Mouse (Mus musculus) heart, embryonic 14.5 days (tissue): ENCODE measurements around the gene Slc1a3. TPM values are rescaled to one million over a fixed set of nuclear protein-coding genes. Genes with fewer than 3 reads are reported as not detected.
A peak's percentile ranks its signal among the peaks of the same experiment; 100 is the strongest.

Experiments
- ATAC-seq: fragments of 200-750 bp; cut with Nextera tagmentation; 2 replicates; pipeline ENCODE4 v1.8.0; 2017; ENCODE audit warnings: low read depth, moderate TSS enrichment; ENCODE audit not compliant: insufficient number of reproducible peaks, insufficient read depth, low FRiP score
- H3K27ac ChIP-seq, 2 experiments: fragments of 200-500 bp in 1 of 2; fragments of 300-500 bp in 1 of 2; sonication (generic) in 1 of 2; replicated peaks in 1 of 2; 2 replicates each; pipeline ENCODE4 v1.5.1; 2012 to 2014; ENCODE audit warnings: low read depth in 2 of 2, low read length in 2 of 2, control low read depth in 1 of 2, mild to moderate bottlenecking in 1 of 2, mixed read lengths in 1 of 2; ENCODE audit not compliant: control insufficient read depth in 1 of 2, insufficient read depth in 1 of 2
- H3K27me3 ChIP-seq: fragments of 300-500 bp; sonication (generic); 2 replicates; pipeline ENCODE4 v1.6.1; 2014; ENCODE audit warnings: mild to moderate bottlenecking, low read length, control low read depth; ENCODE audit not compliant: control insufficient read depth, insufficient read depth
- H3K36me3 ChIP-seq: fragments of 300-500 bp; sonication (generic); 2 replicates; pipeline ENCODE4 v1.6.1; 2014; ENCODE audit warnings: mild to moderate bottlenecking, control low read depth, low read length, mixed read lengths; ENCODE audit not compliant: control insufficient read depth, insufficient read depth
- H3K4me1 ChIP-seq, 2 experiments: fragments of 200-500 bp in 1 of 2; fragments of 300-500 bp in 1 of 2; sonication (generic) in 1 of 2; 2 replicates each; pipeline ENCODE4 v1.6.1; 2012 to 2014; ENCODE audit warnings: low read length in 2 of 2, control low read depth in 1 of 2, mixed read lengths in 1 of 2; ENCODE audit not compliant: control insufficient read depth in 2 of 2, insufficient read depth in 2 of 2
- H3K4me2 ChIP-seq: fragments of 300-500 bp; sonication (generic); 2 replicates; pipeline ENCODE4 v1.6.1; 2014; ENCODE audit warnings: mild to moderate bottlenecking, low read length
- H3K4me3 ChIP-seq, 2 experiments: fragments of 200-500 bp in 1 of 2; fragments of 300-500 bp in 1 of 2; sonication (generic) in 1 of 2; 2 replicates each; pipeline ENCODE4 v1.5.1; 2012 to 2014; ENCODE audit warnings: low read length in 2 of 2, mild to moderate bottlenecking in 2 of 2, control low read depth in 1 of 2, low read depth in 1 of 2, moderate library complexity in 1 of 2; ENCODE audit not compliant: control insufficient read depth in 1 of 2, insufficient read depth in 1 of 2
- H3K9ac ChIP-seq: fragments of 300-500 bp; sonication (generic); 2 replicates; pipeline ENCODE4 v1.6.1; 2014; ENCODE audit warnings: mild to moderate bottlenecking, low read length
- H3K9me3 ChIP-seq: fragments of 300-500 bp; sonication (generic); 2 replicates; pipeline ENCODE4 v1.6.1; 2016; ENCODE audit warnings: low read length, control low read depth; ENCODE audit not compliant: control insufficient read depth
- WGBS: fragments of 180-500 bp; shearing (Covaris S2); extraction: QIAGEN DNeasy Blood & Tissue Kit; methylation state at CpG from one replicate; pipeline ENCODE4 v1.1.7; 2014; 5-methylcytosine and 5-hydroxymethylcytosine counted together
- polyA plus RNA-seq: library from polyadenylated mRNA; unstranded; fragments of >200 nt; fragmentation: Nextera tagmentation; extraction: Ambion mirVana; gene quantifications from 2 replicates; pipeline ENCODE4 v1.2.1, GENCODE M21; 2014

The Slc1a3 gene
- polyA plus RNA-seq, 1 experiment from 2014 or later: 13.7 TPM

DNA sequence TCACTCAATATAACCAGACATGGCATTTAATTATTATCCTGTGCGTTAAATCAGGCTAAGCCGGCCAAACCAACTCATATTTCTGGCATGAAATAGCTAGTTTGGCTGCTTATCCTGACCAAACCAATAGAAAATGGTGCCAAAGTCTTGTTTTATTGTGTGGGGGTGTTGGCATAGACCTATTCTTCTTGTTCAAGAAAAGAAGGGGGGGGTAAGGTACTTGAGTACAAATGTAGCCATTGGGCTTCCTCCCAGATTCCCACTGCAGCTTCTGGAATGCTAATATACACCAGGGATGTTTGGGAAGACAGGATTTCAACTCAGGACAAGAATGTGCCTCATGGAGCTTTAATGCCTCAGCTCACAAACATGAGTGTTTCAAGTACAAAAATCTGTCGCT is 26.3 kb downstream of the Slc1a3 start:
- Histone ChIP-seq H3K9me3 (no peaks in the 10 kb centered on the region), H3K27me3 (no peaks in the 10 kb centered on the region), H3K4me1 (peaks cover 11 to 13% of the 10 kb centered on the region in 2 experiments), H3K36me3 (no peaks in the 10 kb centered on the region), H3K27ac (no peak overlapping the region), H3K4me2 (no peak overlapping the region), H3K4me3 (no peak overlapping the region), H3K9ac (no peak overlapping the region)
- 81% methylated on average over 3 of the region's 3 CpGs for WGBS
- no peak for ATAC-seq

DNA sequence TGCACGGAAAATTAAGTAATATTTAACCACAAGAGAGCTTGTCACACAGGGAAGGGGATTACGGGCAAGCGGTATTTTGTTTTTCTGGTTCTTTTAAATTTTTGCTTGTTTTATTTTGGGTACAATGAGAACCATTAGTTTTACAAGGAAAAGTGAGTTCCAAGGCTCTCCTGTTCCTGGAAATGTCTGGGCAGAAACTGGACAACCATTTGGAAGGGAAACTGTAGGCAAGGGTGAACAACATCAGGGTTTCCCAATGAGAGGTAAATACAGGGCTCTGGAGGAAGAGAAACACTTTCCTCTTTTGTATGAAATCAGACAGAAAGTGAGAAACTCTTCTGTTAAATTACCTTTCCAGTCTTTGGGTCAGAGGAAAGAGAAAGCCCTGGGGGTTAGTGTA is 27.7 kb downstream of the Slc1a3 start:
- Histone ChIP-seq H3K4me3 (no peak overlapping the region), H3K9ac (no peak overlapping the region), H3K36me3 (no peaks in the 10 kb centered on the region), H3K27me3 (no peaks in the 10 kb centered on the region), H3K4me1 (peaks cover 11 to 13% of the 10 kb centered on the region in 2 experiments), H3K4me2 (no peak overlapping the region), H3K27ac (no peak overlapping the region), H3K9me3 (no peaks in the 10 kb centered on the region)
- ATAC-seq: no peak
- 90% methylated on average over 3 of the region's 3 CpGs for WGBS

DNA sequence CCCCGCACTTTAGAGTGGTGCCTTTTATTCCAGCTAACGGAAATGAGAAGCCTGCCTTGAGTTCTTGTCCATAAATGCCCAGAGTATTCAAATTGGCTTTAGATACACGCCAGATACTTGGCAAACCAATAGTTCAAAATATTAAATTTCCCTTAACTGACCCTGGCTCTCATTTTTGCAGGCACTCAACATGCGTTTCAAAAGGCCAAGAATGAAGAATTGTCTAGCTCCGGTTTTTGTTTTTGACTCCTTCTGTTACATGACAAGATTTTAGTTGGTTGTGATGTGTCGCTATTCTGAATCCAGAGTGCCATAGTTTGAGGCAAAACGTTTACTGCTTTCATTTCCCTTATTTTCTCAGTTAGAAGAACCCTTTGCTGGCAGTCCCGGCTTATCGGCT is 28.1 kb downstream of the Slc1a3 start:
- no peak overlapping the region for H3K27ac ChIP-seq
- H3K9me3 ChIP-seq: no peaks in the 10 kb centered on the region
- 67% methylated on average over 9 of the region's 9 CpGs for WGBS
- H3K9ac ChIP-seq: no peak overlapping the region
- no peak overlapping the region for H3K4me3 ChIP-seq
- H3K27me3 ChIP-seq: no peaks in the 10 kb centered on the region
- no peaks in the 10 kb centered on the region for H3K36me3 ChIP-seq
- no peak for ATAC-seq
- 0 out of 2 replicates have a peak overlapping the region, but pooled peaks have one; percentile 13 for H3K4me2 ChIP-seq
- H3K4me1 ChIP-seq: peaks cover 7 to 10% of the 10 kb centered on the region in 2 experiments; a peak in 3 of 4 replicates

DNA sequence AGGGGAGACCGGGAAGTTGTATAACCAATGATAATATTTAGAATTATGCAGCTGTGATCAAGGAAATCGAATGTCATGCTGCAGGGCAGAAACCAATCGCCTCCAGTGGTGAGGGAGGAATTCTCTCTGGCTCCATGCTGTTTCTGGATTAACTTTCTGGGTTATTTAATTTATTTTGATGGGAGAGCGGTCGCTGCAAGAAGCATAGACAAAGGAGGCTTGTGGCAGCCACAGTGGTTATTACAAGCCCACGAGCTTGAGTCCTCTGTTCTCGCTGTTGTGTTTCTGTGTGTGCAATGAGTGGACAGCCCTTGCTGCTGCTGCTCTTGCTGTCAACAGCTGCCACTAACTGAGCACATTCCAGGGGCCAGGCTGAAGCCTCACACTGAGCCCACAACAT is 28.6 kb downstream of the Slc1a3 start:
- H3K27ac ChIP-seq: 0 out of 4 replicates have a peak overlapping the region, but pooled peaks have one; percentile 2 to 19
- WGBS: 53% methylated on average over 7 of the region's 7 CpGs
- no peaks in the 10 kb centered on the region for H3K36me3 ChIP-seq
- no peaks in the 10 kb centered on the region for H3K9me3 ChIP-seq
- no peak for ATAC-seq
- peaks cover 7 to 9% of the 10 kb centered on the region in 2 experiments for H3K4me1 ChIP-seq
- no peak overlapping the region for H3K9ac ChIP-seq
- H3K4me3 ChIP-seq: no peak overlapping the region
- H3K27me3 ChIP-seq: no peaks in the 10 kb centered on the region
- H3K4me2 ChIP-seq: 0 out of 2 replicates have a peak overlapping the region, but pooled peaks have one; percentile 13

GRCm38 (mm10) chr15:8681009-8681408 is 29.6 kb downstream of the Slc1a3 start:
- Histone ChIP-seq H3K9me3 (no peaks in the 10 kb centered on the region), H3K4me1 (peaks cover 12 to 17% of the 10 kb centered on the region in 2 experiments), H3K27ac (no peak overlapping the region), H3K4me3 (no peak overlapping the region), H3K36me3 (no peaks in the 10 kb centered on the region), H3K27me3 (no peaks in the 10 kb centered on the region), H3K9ac (no peak overlapping the region), H3K4me2 (no peak overlapping the region)
- ATAC-seq: no peak
- WGBS: 85% methylated on average over 5 of the region's 5 CpGs

- Histone ChIP-seq H3K36me3 (no peaks in the 10 kb centered on the region), H3K4me2 (no peak overlapping the region), H3K4me1 (peaks cover 17 to 25% of the 10 kb centered on the region in 2 experiments), H3K9ac (no peak overlapping the region), H3K27me3 (no peaks in the 10 kb centered on the region), H3K27ac (peak overlapping the region; percentile 12 to 62; a peak in 3 of 4 replicates), H3K9me3 (no peaks in the 10 kb centered on the region), H3K4me3 (no peak overlapping the region)
- 78% methylated on average over 2 of the region's 2 CpGs for WGBS
- no peak for ATAC-seq
These were observed 33.6 kb downstream of the Slc1a3 start for GRCm38 (mm10) chr15:8676959-8677358.

DNA sequence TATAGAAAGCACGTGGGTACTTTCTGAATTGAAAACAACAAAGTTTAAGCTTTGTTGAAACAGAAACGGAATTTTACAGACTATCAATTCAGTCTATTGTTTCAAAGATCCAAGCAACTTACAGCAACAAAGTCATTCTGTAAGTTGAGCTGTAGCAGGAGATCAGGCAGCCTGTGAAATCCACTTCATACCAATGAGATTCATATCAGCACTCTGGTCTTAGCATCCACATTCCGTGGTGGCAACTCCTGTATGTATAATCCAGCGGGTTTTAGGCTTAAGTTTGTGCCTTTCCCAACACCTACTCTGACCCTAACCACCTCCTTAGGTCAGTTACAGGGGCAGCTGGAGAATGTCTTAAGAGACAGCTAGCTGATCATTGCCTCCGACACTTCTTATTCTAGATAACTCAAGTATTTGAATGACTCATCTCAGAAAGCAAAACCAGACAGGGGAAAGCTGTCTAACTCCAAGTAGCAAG is 34.3 kb downstream of the Slc1a3 start:
- 6% methylated on average over 5 of the region's 5 CpGs for WGBS
- Histone ChIP-seq H3K4me3 (no peak overlapping the region), H3K9ac (no peak overlapping the region), H3K27ac (peak overlapping the region; percentile 10 to 12; a peak in 1 of 4 replicates), H3K4me2 (peak overlapping the region; percentile 4; the same call in 1 of the 2 replicates), H3K4me1 (peaks cover 12 to 21% of the 10 kb centered on the region in 2 experiments), H3K9me3 (no peaks in the 10 kb centered on the region), H3K36me3 (no peaks in the 10 kb centered on the region), H3K27me3 (no peaks in the 10 kb centered on the region)
- ATAC-seq: no peak

- Histone ChIP-seq H3K4me3 (no peak overlapping the region), H3K9me3 (no peaks in the 10 kb centered on the region), H3K27ac (no peak overlapping the region), H3K4me1 (peaks cover 12 to 21% of the 10 kb centered on the region in 2 experiments), H3K27me3 (no peaks in the 10 kb centered on the region), H3K36me3 (no peaks in the 10 kb centered on the region), H3K4me2 (no peak overlapping the region), H3K9ac (no peak overlapping the region)
- no peak for ATAC-seq
- 84% methylated on average over 4 of the region's 4 CpGs for WGBS
These were observed 34.9 kb downstream of the Slc1a3 start for GRCm38 (mm10) chr15:8675616-8676015.
